Mouse (Mus musculus) embryonic facial prominence, embryonic 11.5 days (tissue): ENCODE results near the gene Stoml2. TPM values are rescaled to one million over a fixed set of nuclear protein-coding genes. Genes with fewer than 3 reads are reported as not detected.
A peak's percentile ranks its signal among the peaks of the same experiment; 100 is the strongest.

Experiments used
- ATAC-seq: fragments of 200-750 bp; cut with Nextera tagmentation; replicated peaks from 2 replicates; pipeline ENCODE4 v1.8.0; 2017; ENCODE audit warnings: low read depth; ENCODE audit not compliant: insufficient number of reproducible peaks, low FRiP score, low TSS enrichment
- DNase-seq: peaks from one replicate; pipeline ENCODE4 v3.0.0-alpha.2; 2015; ENCODE audit warnings: low spot score
- H3K27ac ChIP-seq: fragments of 300-500 bp; sonication (generic); replicated peaks from 2 replicates; pipeline ENCODE4 v1.5.1; 2014; ENCODE audit warnings: mild to moderate bottlenecking, low read depth, low read length, control low read depth
- H3K27me3 ChIP-seq: fragments of 300-500 bp; sonication (generic); 2 replicates; pipeline ENCODE4 v1.6.1; 2014; ENCODE audit warnings: mild to moderate bottlenecking, low read length, moderate library complexity, mixed read lengths; ENCODE audit not compliant: control insufficient read depth, insufficient read depth
- H3K36me3 ChIP-seq: fragments of 300-500 bp; sonication (generic); replicated peaks from 2 replicates; pipeline ENCODE4 v1.6.1; 2014; ENCODE audit warnings: low read depth, mild to moderate bottlenecking, low read length, moderate library complexity, mixed read lengths; ENCODE audit not compliant: control insufficient read depth, insufficient read depth
- H3K4me1 ChIP-seq: fragments of 300-500 bp; sonication (generic); 2 replicates; pipeline ENCODE4 v1.6.1; 2014; ENCODE audit warnings: low read length, mixed read lengths; ENCODE audit not compliant: control insufficient read depth, insufficient read depth
- H3K4me2 ChIP-seq: fragments of 300-500 bp; sonication (generic); 2 replicates; pipeline ENCODE4 v1.6.1; 2014; ENCODE audit warnings: low read depth, mild to moderate bottlenecking, control low read depth, low read length, moderate library complexity
- H3K4me3 ChIP-seq: fragments of 300-500 bp; sonication (generic); 2 replicates; pipeline ENCODE4 v1.5.1; 2014; ENCODE audit warnings: low read depth, low read length, control low read depth
- H3K9ac ChIP-seq: fragments of 300-500 bp; sonication (generic); replicated peaks from 2 replicates; pipeline ENCODE4 v1.6.1; 2014; ENCODE audit warnings: mild to moderate bottlenecking, control low read depth, low read length
- H3K9me3 ChIP-seq: fragments of 300-500 bp; sonication (generic); replicated peaks from 2 replicates; pipeline ENCODE4 v1.6.1; 2016; ENCODE audit warnings: mild to moderate bottlenecking, low read length, inconsistent platforms, mixed read lengths; ENCODE audit not compliant: control insufficient read depth
- WGBS: fragments of 180-500 bp; shearing (Covaris S2); extraction: QIAGEN DNeasy Blood & Tissue Kit; methylation state at CpG from one replicate; pipeline ENCODE4 v1.1.7; 2014; 5-methylcytosine and 5-hydroxymethylcytosine counted together
- polyA plus RNA-seq: library from polyadenylated mRNA; unstranded; fragments of >200 nt; fragmentation: Nextera tagmentation; extraction: Ambion mirVana; gene quantifications from 2 replicates; pipeline ENCODE4 v1.2.1, GENCODE M21; 2014

Gene Stoml2
- polyA plus RNA-seq, 1 experiment from 2014 or later = 410 TPM

DNA sequence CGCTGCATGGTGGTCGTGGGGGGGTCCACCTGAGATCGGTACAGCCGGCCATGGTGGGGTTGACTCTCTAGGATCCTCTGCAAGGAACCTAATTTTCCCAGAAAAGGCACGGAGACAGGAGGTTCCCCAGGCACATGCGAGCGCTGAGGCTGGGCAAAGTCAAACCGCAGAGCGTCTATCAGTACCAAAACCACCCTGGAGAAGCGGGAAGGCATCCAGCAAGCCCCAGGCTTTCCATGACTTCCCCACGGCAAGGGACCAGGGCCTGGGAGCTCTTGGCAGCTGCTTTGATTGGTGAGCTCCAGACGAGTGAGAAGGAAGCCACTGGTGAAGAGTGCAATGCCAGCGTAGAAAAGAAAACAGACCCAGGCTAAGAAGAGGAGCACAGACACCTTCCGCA lies 6.8 kb downstream of the Stoml2 start:
- H3K27ac ChIP-seq = no peak overlapping the region
- no peaks in the 10 kb centered on the region for H3K9me3 ChIP-seq
- no peaks in the 10 kb centered on the region for H3K27me3 ChIP-seq
- H3K4me3 ChIP-seq = peak overlapping the region; percentile 65
- no peaks in the 10 kb centered on the region; the same call in 1 of the 2 replicates for H3K4me1 ChIP-seq
- H3K9ac ChIP-seq = peak overlapping the region; percentile 64
- H3K36me3 ChIP-seq = peaks cover 6% of the 10 kb centered on the region
- peak overlapping the region; percentile 67 for H3K4me2 ChIP-seq
- WGBS = 88% methylated on average over 14 of the region's 14 CpGs
- ATAC-seq = no peak
- DNase-seq = no peak

- Histone ChIP-seq H3K4me1 (no peaks in the 10 kb centered on the region; the same call in 1 of the 2 replicates), H3K4me2 (no peak overlapping the region), H3K9me3 (no peaks in the 10 kb centered on the region), H3K36me3 (peaks cover 12% of the 10 kb centered on the region), H3K9ac (no peak overlapping the region), H3K27me3 (no peaks in the 10 kb centered on the region), H3K27ac (no peak overlapping the region), H3K4me3 (no peak overlapping the region)
- WGBS = 71% methylated on average over 17 of the region's 17 CpGs
- ATAC-seq (no peak), DNase-seq (no peak)
Observed at GRCm38 (mm10) chr4:43021341-43021740, 10.2 kb downstream of the Stoml2 start.

DNA sequence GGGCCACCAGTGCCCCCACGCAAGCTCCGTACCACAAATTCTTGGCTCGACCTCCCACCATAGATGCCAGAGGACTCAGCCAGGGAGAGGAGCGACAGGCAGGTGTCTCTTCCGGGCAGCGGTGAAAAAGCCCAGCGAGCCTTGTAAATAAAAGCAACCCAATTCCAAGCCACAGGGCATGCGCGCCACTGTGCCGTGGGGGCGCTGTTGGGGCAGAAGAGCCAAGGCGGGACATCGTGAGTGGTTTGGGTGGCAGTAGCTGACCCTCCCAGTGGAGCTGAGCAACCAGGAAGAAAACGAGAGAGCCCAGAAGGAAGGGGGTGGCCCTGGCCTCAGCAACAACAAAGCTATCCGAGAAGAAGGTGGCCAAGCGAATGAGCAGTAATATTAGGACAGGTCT lies 10.6 kb downstream of the Stoml2 start:
- H3K36me3 ChIP-seq = peaks cover 12% of the 10 kb centered on the region
- H3K4me2 ChIP-seq = no peak overlapping the region
- H3K9me3 ChIP-seq = no peaks in the 10 kb centered on the region
- no peak overlapping the region for H3K27ac ChIP-seq
- 84% methylated on average over 16 of the region's 16 CpGs for WGBS
- H3K4me1 ChIP-seq = no peaks in the 10 kb centered on the region; the same call in 1 of the 2 replicates
- ATAC-seq (no peak), DNase-seq (no peak)
- H3K9ac ChIP-seq = no peak overlapping the region
- no peaks in the 10 kb centered on the region for H3K27me3 ChIP-seq
- H3K4me3 ChIP-seq = no peak overlapping the region

GRCm38 (mm10) chr4:43019641-43020465 lies 11.7 kb downstream of the Stoml2 start:
- peaks cover 12% of the 10 kb centered on the region for H3K36me3 ChIP-seq
- no peak overlapping the region for H3K4me3 ChIP-seq
- H3K4me1 ChIP-seq = no peaks in the 10 kb centered on the region; the same call in 1 of the 2 replicates
- no peak overlapping the region for H3K9ac ChIP-seq
- no peaks in the 10 kb centered on the region for H3K27me3 ChIP-seq
- ATAC-seq = 0 out of 2 replicates have a peak, but pooled peaks have one; percentile 15
- no peak overlapping the region for H3K4me2 ChIP-seq
- DNase-seq = no peak
- H3K27ac ChIP-seq = no peak overlapping the region
- WGBS = 93% methylated on average over 23 of the region's 23 CpGs
- H3K9me3 ChIP-seq = no peaks in the 10 kb centered on the region

DNA sequence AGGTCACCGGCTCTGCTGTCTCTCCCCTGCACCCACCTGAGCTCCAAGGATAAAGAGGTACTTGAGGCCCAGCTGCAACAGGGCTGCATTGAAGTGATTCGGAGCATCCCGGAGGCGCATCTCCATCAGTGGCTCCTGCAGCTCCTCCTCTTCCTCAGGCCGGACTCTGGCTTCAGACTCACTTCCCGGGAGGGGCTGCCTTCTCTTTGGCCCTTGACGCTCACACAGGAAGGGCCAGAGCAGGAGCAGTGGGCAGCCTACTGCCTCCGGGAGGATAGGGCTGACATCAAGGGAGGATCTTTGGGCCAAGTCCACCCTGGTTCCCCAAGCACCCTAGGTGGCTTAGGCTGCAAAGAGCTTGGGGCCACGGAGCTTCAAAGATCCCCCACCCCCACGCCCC lies 12.3 kb downstream of the Stoml2 start:
- DNase-seq (no peak), ATAC-seq (no peak)
- WGBS = 92% methylated on average over 10 of the region's 10 CpGs
- Histone ChIP-seq H3K4me2 (no peak overlapping the region), H3K9me3 (no peaks in the 10 kb centered on the region), H3K4me3 (no peak overlapping the region), H3K36me3 (peaks cover 12% of the 10 kb centered on the region), H3K27me3 (no peaks in the 10 kb centered on the region), H3K4me1 (no peaks in the 10 kb centered on the region), H3K27ac (no peak overlapping the region), H3K9ac (no peak overlapping the region)

- H3K9ac ChIP-seq = no peak overlapping the region
- no peak overlapping the region for H3K27ac ChIP-seq
- ATAC-seq = no peak
- H3K4me1 ChIP-seq = no peaks in the 10 kb centered on the region
- no peaks in the 10 kb centered on the region for H3K27me3 ChIP-seq
- DNase-seq = no peak
- WGBS = 92% methylated on average over 4 of the region's 4 CpGs
- no peak overlapping the region for H3K4me2 ChIP-seq
- no peak overlapping the region for H3K4me3 ChIP-seq
- no peaks in the 10 kb centered on the region for H3K9me3 ChIP-seq
- H3K36me3 ChIP-seq = peaks cover 12% of the 10 kb centered on the region
Observed at GRCm38 (mm10) chr4:43018156-43018555, 13.4 kb downstream of the Stoml2 start.

DNA sequence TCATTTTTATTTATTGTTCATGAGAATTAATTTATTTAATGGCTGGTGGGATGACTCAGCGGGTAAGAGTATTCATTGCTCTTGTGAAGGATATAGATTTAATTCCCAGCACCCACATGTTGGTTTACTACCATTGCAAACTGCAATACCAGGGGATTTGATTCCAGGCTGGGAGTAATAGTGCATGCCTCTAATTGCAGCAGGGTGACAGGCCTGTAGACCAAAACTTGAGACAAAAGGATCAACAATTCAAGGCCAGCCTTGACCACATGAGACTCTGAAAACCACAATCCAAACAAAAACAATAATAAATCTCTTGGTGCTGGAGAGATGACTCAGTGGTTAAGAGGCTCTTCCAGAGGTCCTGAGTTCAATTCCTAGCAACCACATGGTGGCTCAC lies 19.4 kb downstream of the Stoml2 start:
- no peaks in the 10 kb centered on the region for H3K36me3 ChIP-seq
- H3K4me3 ChIP-seq = no peak overlapping the region
- WGBS = 94% methylated on average over 1 of the region's 1 CpGs
- no peaks in the 10 kb centered on the region for H3K27me3 ChIP-seq
- no peak overlapping the region for H3K9ac ChIP-seq
- H3K9me3 ChIP-seq = no peaks in the 10 kb centered on the region
- ATAC-seq (no peak), DNase-seq (no peak)
- no peak overlapping the region for H3K27ac ChIP-seq
- H3K4me1 ChIP-seq = no peaks in the 10 kb centered on the region
- no peak overlapping the region for H3K4me2 ChIP-seq
